ENCODE assay signal across 8 mouse cellular contexts in genomic region chr11:120492878-120493203, GRCm38 (mm10). TPM values are rescaled to one million over a fixed set of nuclear protein-coding genes. Genes with fewer than 3 reads are reported as not detected.
DNase-seq lines count a peak whose midpoint lies in the region; ATAC-seq and TF ChIP-seq lines count a peak whose summit lies in the region.

No protein-coding gene starts in this region.

- H3K27ac ChIP-seq in liver, embryonic 14.5 days = no peak overlapping the region
- H3K27ac ChIP-seq in stomach, postnatal 0 days (replicated peaks) = peak overlapping the region; percentile 92

- ATAC-seq in liver, embryonic 14.5 days (ENCODE audit: insufficient read depth) = no peak
- no peak for ATAC-seq in stomach, postnatal 0 days (ENCODE audit: low FRiP score, low TSS enrichment)

- H3K4me2 ChIP-seq in liver, embryonic 14.5 days (ENCODE audit: low read depth) = peak overlapping the region; percentile 90
- peak overlapping the region; percentile 91 for H3K4me2 ChIP-seq in stomach, postnatal 0 days (replicated peaks; ENCODE audit: low read depth)

- H3K4me3 ChIP-seq in liver, embryonic 14.5 days (ENCODE audit: insufficient read depth in 1 of 2, low read depth in 2 of 2, low read length in 2 of 2) = peak overlapping the region; percentile 33 to 80
- H3K4me3 ChIP-seq in stomach, postnatal 0 days (ENCODE audit: low read depth, low read length) = peak overlapping the region; percentile 93

- no peaks in the 10 kb centered on the region for H3K9me3 ChIP-seq in liver, embryonic 14.5 days (ENCODE audit: control insufficient read depth, low read length)
- H3K9me3 ChIP-seq in stomach, postnatal 0 days (ENCODE audit: control insufficient read depth, low read length) = no peaks in the 10 kb centered on the region

- H3K36me3 ChIP-seq in liver, embryonic 14.5 days (replicated peaks; ENCODE audit: control insufficient read depth, insufficient read depth, low read depth) = peaks cover 22% of the 10 kb centered on the region
- H3K36me3 ChIP-seq in stomach, postnatal 0 days (ENCODE audit: control insufficient read depth, insufficient read depth, low read length) = peaks cover 20% of the 10 kb centered on the region

- WGBS in liver, embryonic 14.5 days (ENCODE audit: insufficient replicate concordance) = 38% methylated on average over 3 of the region's 3 CpGs
- WGBS in stomach, postnatal 0 days = 24% methylated on average over 3 of the region's 3 CpGs

- peak; percentile 46 for DNase-seq in adrenal gland, postnatal 14 days
- DNase-seq in adrenal gland, adult 8-10 months = no peak
- peak; percentile 38 for DNase-seq in retina, embryonic 14.5 days (ENCODE audit: low spot score)
- DNase-seq in retina, postnatal 1 day = no peak
- no peak for DNase-seq in liver, embryonic 14.5 days (ENCODE audit: low read depth in 3 of 3, low spot score in 3 of 3)
- DNase-seq in stomach, postnatal 0 days (ENCODE audit: low spot score) = no peak
- no peak for DNase-seq in urinary bladder, postnatal 36 days (ENCODE audit: low spot score in 2 of 2)
- DNase-seq in cerebellum, postnatal 25 days = no peak

- no peak for TF ChIP-seq EP300 in liver, embryonic 14.5 days (IDR thresholded peaks at IDR 0.05; ENCODE audit: low read depth)
- TF ChIP-seq EP300 in stomach, postnatal 0 days (optimal IDR thresholded peaks at IDR 0.05) = no peak

- H3K27me3 ChIP-seq in liver, embryonic 14.5 days (ENCODE audit: control insufficient read depth, insufficient read depth, low read length) = no peaks in the 10 kb centered on the region
- no peaks in the 10 kb centered on the region for H3K27me3 ChIP-seq in stomach, postnatal 0 days (ENCODE audit: control insufficient read depth, insufficient read depth, low read length)

- TF ChIP-seq CTCF in liver, embryonic 14.5 days (IDR thresholded peaks at IDR 0.05; ENCODE audit: low read depth) = no peak
- no peak for TF ChIP-seq CTCF in stomach, postnatal 0 days (IDR thresholded peaks at IDR 0.05; ENCODE audit: low read depth)

- peak overlapping the region; percentile 77 for H3K9ac ChIP-seq in liver, embryonic 14.5 days (replicated peaks)
- peak overlapping the region; percentile 82 for H3K9ac ChIP-seq in stomach, postnatal 0 days (ENCODE audit: low read length)

- H3K4me1 ChIP-seq in liver, embryonic 14.5 days (replicated peaks; ENCODE audit: control insufficient read depth in 2 of 2, insufficient read depth in 2 of 2, low read length in 1 of 2) = peaks cover 17 to 26% of the 10 kb centered on the region in 2 experiments
- H3K4me1 ChIP-seq in stomach, postnatal 0 days (replicated peaks; ENCODE audit: control insufficient read depth, insufficient read depth) = peaks cover 14% of the 10 kb centered on the region

RNA-seq across cellular contexts. Expression of gene Slc25a10, which starts 1.2 kb away (rescaled TPM):
- total RNA-seq in adrenal gland, postnatal 14 days (2021) = 50.7 and 64.4 TPM in 2 replicates
- total RNA-seq in adrenal gland, adult 8-10 months (2022) = 100 to 1,000 TPM; 121 to 174 (median 163) TPM
- polyA plus RNA-seq in liver, embryonic 14.5 days (2012; rRNA removed) = 31.5 and 37.4 TPM in 2 replicates
- 35.1 and 38.2 TPM in 2 replicates for polyA plus RNA-seq in liver, embryonic 14.5 days (2014; fragmentation: Nextera tagmentation; extraction: Ambion mirVana)
- polyA plus RNA-seq in stomach, postnatal 0 days (2015; fragmentation: Nextera tagmentation; extraction: Ambion mirVana) = 86.1 and 94.0 TPM in 2 replicates

RNA-seq across cellular contexts. Expression of gene Mrpl12, which starts 8.4 kb away (rescaled TPM):
- total RNA-seq in adrenal gland, postnatal 14 days (2021) = 161 TPM in 2 replicates
- total RNA-seq in adrenal gland, adult 8-10 months (2022) = 10 to 100 TPM; 77.6 to 95.8 (median 90.1) TPM
- 64.2 and 78.4 TPM in 2 replicates for polyA plus RNA-seq in liver, embryonic 14.5 days (2012; rRNA removed)
- polyA plus RNA-seq in liver, embryonic 14.5 days (2014; fragmentation: Nextera tagmentation; extraction: Ambion mirVana) = 127 and 130 TPM in 2 replicates
- 133 and 134 TPM in 2 replicates for polyA plus RNA-seq in stomach, postnatal 0 days (2015; fragmentation: Nextera tagmentation; extraction: Ambion mirVana)

RNA-seq across cellular contexts. Expression of gene Arl16, which starts 25.4 kb away (rescaled TPM):
- total RNA-seq in adrenal gland, postnatal 14 days (2021) = 19.6 and 23.4 TPM in 2 replicates
- total RNA-seq in adrenal gland, adult 8-10 months (2022) = 10 to 100 TPM; 22.8 to 38.7 (median 29.5) TPM
- polyA plus RNA-seq in liver, embryonic 14.5 days (2012; rRNA removed) = 9.9 and 11.2 TPM in 2 replicates
- 11.3 and 13.0 TPM in 2 replicates for polyA plus RNA-seq in liver, embryonic 14.5 days (2014; fragmentation: Nextera tagmentation; extraction: Ambion mirVana)
- 24.4 and 30.6 TPM in 2 replicates for polyA plus RNA-seq in stomach, postnatal 0 days (2015; fragmentation: Nextera tagmentation; extraction: Ambion mirVana)

RNA-seq across cellular contexts. Expression of gene Ccdc137, which starts 34.9 kb away (rescaled TPM):
- 20.6 and 28.1 TPM in 2 replicates for total RNA-seq in adrenal gland, postnatal 14 days (2021)
- total RNA-seq in adrenal gland, adult 8-10 months (2022) = 10 to 100 TPM; 24.2 to 33.4 (median 29.4) TPM
- polyA plus RNA-seq in liver, embryonic 14.5 days (2012; rRNA removed) = 13.7 and 15.9 TPM in 2 replicates
- polyA plus RNA-seq in liver, embryonic 14.5 days (2014; fragmentation: Nextera tagmentation; extraction: Ambion mirVana) = 11.0 and 11.1 TPM in 2 replicates
- polyA plus RNA-seq in stomach, postnatal 0 days (2015; fragmentation: Nextera tagmentation; extraction: Ambion mirVana) = 13.3 and 18.2 TPM in 2 replicates

RNA-seq across cellular contexts. Expression of gene Oxld1, which starts 35.0 kb away (rescaled TPM):
- total RNA-seq in adrenal gland, postnatal 14 days (2021) = 53.9 and 58.6 TPM in 2 replicates
- total RNA-seq in adrenal gland, adult 8-10 months (2022) = 10 to 100 TPM; 25.6 to 34.1 (median 32.2) TPM
- polyA plus RNA-seq in liver, embryonic 14.5 days (2012; rRNA removed) = 5.3 and 5.8 TPM in 2 replicates
- 8.0 and 8.4 TPM in 2 replicates for polyA plus RNA-seq in liver, embryonic 14.5 days (2014; fragmentation: Nextera tagmentation; extraction: Ambion mirVana)
- 18.2 and 19.8 TPM in 2 replicates for polyA plus RNA-seq in stomach, postnatal 0 days (2015; fragmentation: Nextera tagmentation; extraction: Ambion mirVana)

Comparison
In these comparisons a context has a peak if more than half of its experiments do, and no peak if none do; other contexts are left out.
1. DNase-seq: peak in adrenal gland, postnatal 14 days (single experiment) and retina, embryonic 14.5 days (single experiment); none in adrenal gland, adult 8-10 months (single experiment), retina, postnatal 1 day (single experiment), liver, embryonic 14.5 days (0 of 3), stomach, postnatal 0 days (single experiment), urinary bladder, postnatal 36 days (0 of 2) and cerebellum, postnatal 25 days (0 of 2).